Mouse (Mus musculus): Measurements from ENCODE around the gene Bmper. TPM values are rescaled to one million over a fixed set of nuclear protein-coding genes. Genes with fewer than 3 reads are reported as not detected.

The Bmper gene
- polyA plus RNA-seq, 1 experiment from 2014 or later = 0.72 TPM

- TF ChIP-seq EP300 (IDR thresholded peaks at IDR 0.05; ENCODE audit: low read depth) = no peak
- TF ChIP-seq CTCF (IDR thresholded peaks at IDR 0.05; ENCODE audit: low read depth) = no peak
- 4% methylated on average over 29 of the region's 29 CpGs for WGBS (ENCODE audit: insufficient replicate concordance)
- peak overlapping the region; percentile 79 for H3K4me2 ChIP-seq (ENCODE audit: low read depth, low read length)
- no peak for DNase-seq
- H3K4me1 ChIP-seq (ENCODE audit: insufficient read depth) = no peaks in the 10 kb centered on the region; the same call in 1 of the 2 replicates
- no peaks in the 10 kb centered on the region for H3K9me3 ChIP-seq (ENCODE audit: low read length)
- no peak for ATAC-seq
- no peak overlapping the region for H3K27ac ChIP-seq (ENCODE audit: low read depth)
- no peaks in the 10 kb centered on the region for H3K36me3 ChIP-seq (replicated peaks; ENCODE audit: insufficient read depth, low read length)
- peak overlapping the region; percentile 56 for H3K4me3 ChIP-seq (ENCODE audit: low read depth, low read length)
- no peak overlapping the region for H3K9ac ChIP-seq (replicated peaks)
- peaks cover 45% of the 10 kb centered on the region for H3K27me3 ChIP-seq (ENCODE audit: insufficient read depth, low read length)
Measured at GRCm38 (mm10) chr9:23223549-23224077, 737 bp downstream of the Bmper start.

GRCm38 (mm10) chr9:23233464-23234121 lies 10.7 kb downstream of the Bmper start:
- Histone ChIP-seq H3K4me1 (ENCODE audit: insufficient read depth) (no peaks in the 10 kb centered on the region), H3K4me3 (ENCODE audit: low read depth, low read length) (no peak overlapping the region), H3K36me3 (replicated peaks; ENCODE audit: insufficient read depth, low read length) (no peaks in the 10 kb centered on the region), H3K4me2 (ENCODE audit: low read depth, low read length) (no peak overlapping the region), H3K27ac (ENCODE audit: low read depth) (no peak overlapping the region), H3K27me3 (ENCODE audit: insufficient read depth, low read length) (no peaks in the 10 kb centered on the region), H3K9ac (replicated peaks) (no peak overlapping the region), H3K9me3 (ENCODE audit: low read length) (no peaks in the 10 kb centered on the region)
- no peak for TF ChIP-seq CTCF (IDR thresholded peaks at IDR 0.05; ENCODE audit: low read depth)
- TF ChIP-seq EP300 (IDR thresholded peaks at IDR 0.05; ENCODE audit: low read depth) = peak; percentile 50; the same call in 1 of the 2 replicates
- WGBS (ENCODE audit: insufficient replicate concordance) = 66% methylated on average over 8 of the region's 8 CpGs
- DNase-seq (no peak), ATAC-seq (0 out of 2 replicates have a peak, but pooled peaks have one; percentile 17)

- H3K9ac ChIP-seq (replicated peaks) = no peak overlapping the region
- ATAC-seq (no peak), DNase-seq (no peak)
- H3K27me3 ChIP-seq (ENCODE audit: insufficient read depth, low read length) = no peaks in the 10 kb centered on the region
- no peaks in the 10 kb centered on the region for H3K4me1 ChIP-seq (ENCODE audit: insufficient read depth)
- H3K4me2 ChIP-seq (ENCODE audit: low read depth, low read length) = no peak overlapping the region
- no peaks in the 10 kb centered on the region for H3K9me3 ChIP-seq (ENCODE audit: low read length)
- no peaks in the 10 kb centered on the region for H3K36me3 ChIP-seq (replicated peaks; ENCODE audit: insufficient read depth, low read length)
- WGBS (ENCODE audit: insufficient replicate concordance) = 48% methylated on average over 6 of the region's 6 CpGs
- no peak for TF ChIP-seq EP300 (IDR thresholded peaks at IDR 0.05; ENCODE audit: low read depth)
- no peak for TF ChIP-seq CTCF (IDR thresholded peaks at IDR 0.05; ENCODE audit: low read depth)
- H3K27ac ChIP-seq (ENCODE audit: low read depth) = no peak overlapping the region
- no peak overlapping the region for H3K4me3 ChIP-seq (ENCODE audit: low read depth, low read length)
Measured at GRCm38 (mm10) chr9:23235368-23236002, 12.6 kb downstream of the Bmper start.

- 64% methylated on average over 6 of the region's 6 CpGs for WGBS (ENCODE audit: insufficient replicate concordance)
- H3K36me3 ChIP-seq (replicated peaks; ENCODE audit: insufficient read depth, low read length) = no peaks in the 10 kb centered on the region
- DNase-seq (no peak), ATAC-seq (no peak)
- no peak overlapping the region for H3K4me2 ChIP-seq (ENCODE audit: low read depth, low read length)
- no peaks in the 10 kb centered on the region for H3K27me3 ChIP-seq (ENCODE audit: insufficient read depth, low read length)
- no peak overlapping the region for H3K27ac ChIP-seq (ENCODE audit: low read depth)
- H3K4me1 ChIP-seq (ENCODE audit: insufficient read depth) = no peaks in the 10 kb centered on the region
- no peak overlapping the region for H3K9ac ChIP-seq (replicated peaks)
- no peak overlapping the region for H3K4me3 ChIP-seq (ENCODE audit: low read depth, low read length)
- H3K9me3 ChIP-seq (ENCODE audit: low read length) = no peaks in the 10 kb centered on the region
- TF ChIP-seq CTCF (IDR thresholded peaks at IDR 0.05; ENCODE audit: low read depth) = no peak
- no peak for TF ChIP-seq EP300 (IDR thresholded peaks at IDR 0.05; ENCODE audit: low read depth)
Measured at GRCm38 (mm10) chr9:23236635-23237279, 13.9 kb downstream of the Bmper start.

GRCm38 (mm10) chr9:23239011-23239410 lies 16.1 kb downstream of the Bmper start:
- no peak overlapping the region for H3K4me3 ChIP-seq (ENCODE audit: low read depth, low read length)
- H3K4me1 ChIP-seq (ENCODE audit: insufficient read depth) = no peaks in the 10 kb centered on the region
- DNase-seq (no peak), ATAC-seq (no peak)
- WGBS (ENCODE audit: insufficient replicate concordance) = 58% methylated on average over 2 of the region's 2 CpGs
- no peak for TF ChIP-seq CTCF (IDR thresholded peaks at IDR 0.05; ENCODE audit: low read depth)
- no peak for TF ChIP-seq EP300 (IDR thresholded peaks at IDR 0.05; ENCODE audit: low read depth)
- no peak overlapping the region for H3K27ac ChIP-seq (ENCODE audit: low read depth)
- no peaks in the 10 kb centered on the region for H3K36me3 ChIP-seq (replicated peaks; ENCODE audit: insufficient read depth, low read length)
- H3K4me2 ChIP-seq (ENCODE audit: low read depth, low read length) = no peak overlapping the region
- H3K9me3 ChIP-seq (ENCODE audit: low read length) = no peaks in the 10 kb centered on the region
- H3K9ac ChIP-seq (replicated peaks) = no peak overlapping the region
- H3K27me3 ChIP-seq (ENCODE audit: insufficient read depth, low read length) = no peaks in the 10 kb centered on the region

- H3K27ac ChIP-seq (ENCODE audit: low read depth) = no peak overlapping the region
- ATAC-seq (no peak), DNase-seq (no peak)
- H3K4me3 ChIP-seq (ENCODE audit: low read depth, low read length) = no peak overlapping the region
- WGBS (ENCODE audit: insufficient replicate concordance) = 68% methylated on average over 3 of the region's 3 CpGs
- no peak overlapping the region for H3K9ac ChIP-seq (replicated peaks)
- no peak overlapping the region for H3K4me2 ChIP-seq (ENCODE audit: low read depth, low read length)
- TF ChIP-seq EP300 (IDR thresholded peaks at IDR 0.05; ENCODE audit: low read depth) = no peak
- no peak for TF ChIP-seq CTCF (IDR thresholded peaks at IDR 0.05; ENCODE audit: low read depth)
- no peaks in the 10 kb centered on the region for H3K4me1 ChIP-seq (ENCODE audit: insufficient read depth)
- H3K27me3 ChIP-seq (ENCODE audit: insufficient read depth, low read length) = no peaks in the 10 kb centered on the region
- H3K9me3 ChIP-seq (ENCODE audit: low read length) = no peaks in the 10 kb centered on the region
- no peaks in the 10 kb centered on the region for H3K36me3 ChIP-seq (replicated peaks; ENCODE audit: insufficient read depth, low read length)
Measured at GRCm38 (mm10) chr9:23242911-23243310, 20.0 kb downstream of the Bmper start.

Measured in liver, postnatal 0 days (tissue).